Mouse (Mus musculus) erythroblast, embryonic 14.5 days (primary cell): ENCODE measurements around the gene Mptx2. TPM values are rescaled to one million over a fixed set of nuclear protein-coding genes. Genes with fewer than 3 reads are reported as not detected.
"Not testable (repeated sequence)": the region's sequence is repeated elsewhere in the genome, so short reads cannot be mapped to it uniquely, and the experiment has no call there.

ENCODE experiments used
- H3K27me3 ChIP-seq: 2 replicates; pipeline ENCODE4 v1.6.1; 2012; ENCODE audit warnings: inconsistent platforms; ENCODE audit not compliant: control insufficient read depth
- H3K36me3 ChIP-seq: 2 replicates; pipeline ENCODE4 v1.6.1; 2012; ENCODE audit warnings: mild to moderate bottlenecking, inconsistent platforms; ENCODE audit not compliant: control insufficient read depth
- H3K4me1 ChIP-seq: 2 replicates; pipeline ENCODE4 v1.6.1; 2012; ENCODE audit warnings: inconsistent platforms; ENCODE audit not compliant: control insufficient read depth
- H3K4me3 ChIP-seq: replicated peaks from 2 replicates; pipeline ENCODE3; 2012; ENCODE audit warnings: moderate library complexity, mild to moderate bottlenecking, inconsistent platforms
- H3K9me3 ChIP-seq: 2 replicates; pipeline ENCODE4 v1.6.1; 2012; ENCODE audit warnings: low read length, inconsistent platforms, mixed read lengths; ENCODE audit not compliant: control insufficient read depth
- GATA1 ChIP-seq: IDR thresholded peaks from 2 replicates; pipeline ENCODE4 v1.6.1; 2012; ENCODE audit warnings: low read length, inconsistent platforms, mixed read lengths
- TAL1 ChIP-seq: IDR thresholded peaks from 3 replicates; pipeline ENCODE4 v1.6.1; 2012; ENCODE audit warnings: low read length, inconsistent platforms, mixed read lengths
- polyA plus RNA-seq: library from polyadenylated mRNA; stranded (reverse); fragments of >175 nt; gene quantifications from 2 replicates; pipeline ENCODE4 v1.2.3, GENCODE M21; 2012

Mptx2 gene
- not detected in 2 replicates for polyA plus RNA-seq

DNA sequence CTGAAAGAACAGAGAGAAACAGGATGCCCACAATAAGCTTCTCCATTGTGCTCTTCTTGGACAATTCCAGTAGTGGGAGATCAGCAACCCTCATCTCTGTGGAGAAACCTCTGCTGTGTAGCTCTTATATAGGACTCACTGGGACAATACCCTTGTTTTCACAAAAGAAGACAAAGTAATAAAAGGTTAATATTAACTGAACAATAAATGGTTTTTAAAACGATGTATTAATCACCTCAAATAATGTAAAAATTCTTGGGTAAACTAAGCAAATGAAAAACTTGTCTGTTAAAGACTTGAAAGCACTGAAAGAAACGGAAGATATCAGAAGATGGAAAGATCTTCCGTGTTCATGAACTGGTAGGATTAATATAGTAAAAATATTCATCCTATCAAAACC lies at the start of gene Mptx2:
Gene Mptx2 (minus strand): TSS at position 101 of the 400 bp plus-strand sequence.
- no peak for TF ChIP-seq GATA1
- no peaks in the 10 kb centered on the region for H3K9me3 ChIP-seq
- no peaks in the 10 kb centered on the region for H3K27me3 ChIP-seq
- no peak within 1 kb of the TSS for H3K4me3 ChIP-seq
- no peaks in the 10 kb centered on the region for H3K4me1 ChIP-seq
- no peaks in the 10 kb centered on the region for H3K36me3 ChIP-seq

DNA sequence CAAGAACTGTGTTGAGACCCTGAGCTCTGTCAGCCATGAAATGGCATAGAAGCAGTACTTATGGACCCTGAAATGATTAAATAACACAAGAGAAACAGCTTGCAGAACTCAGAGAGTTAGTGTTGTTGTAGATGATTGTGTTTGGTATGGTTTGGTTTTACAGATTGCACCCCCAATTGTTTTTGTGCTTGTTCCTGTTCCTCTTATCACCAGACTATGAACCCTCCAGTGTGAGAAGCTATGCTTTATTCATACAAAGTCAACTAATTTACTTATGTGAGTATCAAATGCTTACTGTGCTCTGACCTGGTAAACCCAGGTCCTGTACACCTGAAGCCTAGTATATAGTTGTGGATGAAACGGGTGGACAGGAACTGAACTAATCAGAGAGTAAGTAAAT lies 49.0 kb upstream of the Mptx2 start:
- Histone ChIP-seq H3K36me3 (peaks cover 64% of the 10 kb centered on the region), H3K4me3 (peak overlapping the region; percentile 28), H3K9me3 (no peaks in the 10 kb centered on the region), H3K4me1 (peaks cover 95% of the 10 kb centered on the region), H3K27me3 (no peaks in the 10 kb centered on the region)
- no peak for TF ChIP-seq TAL1
- TF ChIP-seq GATA1 = no peak

DNA sequence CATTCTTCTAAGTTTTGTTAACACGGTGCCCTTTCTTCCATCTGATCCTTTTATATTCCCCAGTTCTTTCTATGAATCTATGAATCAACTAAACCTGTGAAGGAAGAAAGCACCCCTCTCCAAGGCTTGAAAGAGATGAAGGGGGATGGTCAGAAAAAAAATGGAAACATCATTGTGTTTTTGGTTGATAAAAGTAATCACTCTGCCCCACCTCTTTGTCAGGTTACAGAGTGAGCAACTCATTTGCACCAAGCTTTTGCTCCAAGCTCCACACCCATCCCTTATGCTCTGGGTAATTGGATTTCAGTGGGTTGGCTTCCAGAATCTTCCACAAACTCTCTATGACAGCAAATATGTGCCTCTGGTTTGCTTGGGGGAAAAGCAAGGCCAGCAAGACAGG lies 47.8 kb upstream of the Mptx2 start:
- TF ChIP-seq GATA1 (0 out of 2 replicates have a peak, but pooled peaks have one; percentile 2), TAL1 (no peak; the same call in 2 of the 3 replicates)
- H3K4me1 ChIP-seq = peaks cover 84% of the 10 kb centered on the region
- H3K4me3 ChIP-seq = peak overlapping the region; percentile 32
- no peaks in the 10 kb centered on the region for H3K27me3 ChIP-seq
- no peaks in the 10 kb centered on the region for H3K9me3 ChIP-seq
- H3K36me3 ChIP-seq = peaks cover 52% of the 10 kb centered on the region

- peaks cover 80% of the 10 kb centered on the region for H3K4me1 ChIP-seq
- H3K36me3 ChIP-seq = peaks cover 48% of the 10 kb centered on the region
- H3K27me3 ChIP-seq = no peaks in the 10 kb centered on the region
- H3K9me3 ChIP-seq = no peaks in the 10 kb centered on the region
- no peak for TF ChIP-seq TAL1
- no peak for TF ChIP-seq GATA1
- H3K4me3 ChIP-seq = no peak overlapping the region
Observed at GRCm38 (mm10) chr1:173324961-173325360, 47.4 kb upstream of the Mptx2 start.

DNA sequence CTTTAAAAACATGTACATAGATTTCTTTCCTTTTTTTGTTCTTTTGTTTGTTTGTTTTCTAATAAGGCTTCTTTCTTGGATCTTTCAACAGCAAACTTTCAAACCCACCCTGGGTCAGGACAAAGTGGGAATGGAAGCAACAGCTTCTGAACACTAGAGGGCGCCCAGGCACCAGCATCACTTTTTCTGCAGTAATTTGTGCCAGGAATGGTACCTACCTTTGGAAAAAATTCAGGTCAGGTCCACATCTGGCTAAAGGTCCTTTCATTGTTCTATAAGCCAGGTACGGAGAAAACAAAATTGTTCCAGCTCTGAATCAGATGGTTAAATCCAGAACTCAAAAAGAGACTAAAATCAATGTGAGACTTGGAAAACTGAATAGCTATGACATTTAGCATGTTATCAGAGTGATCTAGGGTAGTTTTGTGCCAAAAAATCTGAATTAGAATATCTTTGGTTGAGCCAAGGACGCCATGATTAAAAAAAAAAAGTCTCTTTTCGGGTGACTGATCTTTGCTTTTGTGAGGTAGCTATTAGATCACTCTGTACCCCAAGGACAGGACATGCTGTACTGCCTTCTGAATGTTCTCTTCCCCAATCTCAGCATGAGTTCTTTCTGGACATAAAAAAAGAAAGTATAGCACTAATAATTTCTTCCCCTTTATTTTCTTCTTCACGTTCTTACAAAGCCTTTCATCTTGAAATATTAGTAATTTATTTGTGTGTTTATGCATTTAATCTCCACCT lies 46.4 kb upstream of the Mptx2 start:
- Histone ChIP-seq H3K9me3 (no peaks in the 10 kb centered on the region), H3K27me3 (no peaks in the 10 kb centered on the region), H3K4me3 (no peak overlapping the region), H3K4me1 (peaks cover 71% of the 10 kb centered on the region), H3K36me3 (peaks cover 38% of the 10 kb centered on the region)
- TF ChIP-seq TAL1 (no peak), GATA1 (no peak)

GRCm38 (mm10) chr1:173322249-173322627 lies 44.7 kb upstream of the Mptx2 start:
- TF ChIP-seq TAL1 (no peak), GATA1 (no peak)
- no peak overlapping the region for H3K4me3 ChIP-seq
- H3K9me3 ChIP-seq = no peaks in the 10 kb centered on the region
- peaks cover 21% of the 10 kb centered on the region for H3K36me3 ChIP-seq
- peaks cover 61% of the 10 kb centered on the region for H3K4me1 ChIP-seq
- H3K27me3 ChIP-seq = no peaks in the 10 kb centered on the region

GRCm38 (mm10) chr1:173321593-173322248 lies 44.1 kb upstream of the Mptx2 start:
- H3K9me3 ChIP-seq = no peaks in the 10 kb centered on the region
- H3K4me3 ChIP-seq = no peak overlapping the region
- H3K4me1 ChIP-seq = peaks cover 57% of the 10 kb centered on the region
- no peak for TF ChIP-seq GATA1
- TF ChIP-seq TAL1 = no peak
- peaks cover 15% of the 10 kb centered on the region for H3K36me3 ChIP-seq
- H3K27me3 ChIP-seq = no peaks in the 10 kb centered on the region

GRCm38 (mm10) chr1:173317925-173318477 lies 40.4 kb upstream of the Mptx2 start:
- no peaks in the 10 kb centered on the region for H3K9me3 ChIP-seq
- peaks cover 24% of the 10 kb centered on the region for H3K4me1 ChIP-seq
- no peak overlapping the region for H3K4me3 ChIP-seq
- no peak for TF ChIP-seq GATA1
- TF ChIP-seq TAL1 = no peak
- H3K36me3 ChIP-seq = no peaks in the 10 kb centered on the region
- no peaks in the 10 kb centered on the region for H3K27me3 ChIP-seq

DNA sequence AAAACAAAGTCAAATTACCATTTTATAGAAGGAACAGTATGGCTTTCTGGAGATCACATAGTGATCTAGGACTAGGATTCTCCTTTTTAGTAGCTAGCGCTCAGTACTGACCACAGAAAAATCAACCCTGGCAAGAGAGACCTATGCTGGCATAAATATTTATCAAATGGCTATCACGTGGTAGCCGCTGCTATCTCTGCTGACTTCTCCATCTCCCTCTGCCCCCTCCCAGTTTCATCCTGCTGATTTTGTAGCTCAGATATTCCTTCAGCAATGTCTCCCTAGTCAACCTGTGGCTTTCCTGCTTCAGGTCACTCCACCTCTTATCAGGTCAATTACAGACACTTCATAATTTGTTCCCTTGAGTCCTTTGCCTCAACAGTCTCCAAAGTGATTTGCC lies 38.1 kb upstream of the Mptx2 start:
- Histone ChIP-seq H3K9me3 (no peaks in the 10 kb centered on the region), H3K4me3 (no peak overlapping the region), H3K27me3 (no peaks in the 10 kb centered on the region), H3K4me1 (peaks cover 10% of the 10 kb centered on the region), H3K36me3 (no peaks in the 10 kb centered on the region)
- TF ChIP-seq GATA1 (no peak), TAL1 (no peak)

DNA sequence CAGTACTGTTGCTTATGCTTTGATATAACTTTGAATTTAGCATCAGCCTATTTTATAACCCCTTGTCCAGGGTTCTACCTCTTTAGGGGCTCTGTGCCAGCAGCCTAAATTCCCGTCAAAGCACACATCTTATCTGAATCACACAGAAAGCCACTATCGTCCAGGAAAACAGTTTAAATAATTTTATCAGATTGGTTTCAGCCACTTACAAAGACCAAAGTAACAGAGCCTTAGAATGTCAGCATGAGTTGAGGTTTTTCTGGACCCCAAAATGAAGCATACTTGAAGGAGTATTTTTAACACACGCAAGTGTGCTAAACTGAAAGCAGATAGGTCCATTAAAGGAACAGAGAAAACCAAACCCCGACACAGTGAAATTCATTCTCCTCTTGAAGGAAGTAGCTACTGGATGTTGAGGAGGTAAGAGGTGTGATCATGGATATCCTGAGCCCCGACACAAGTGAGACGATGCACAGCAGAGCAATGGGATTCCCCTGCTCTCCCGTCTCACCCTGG lies 36.0 kb upstream of the Mptx2 start:
- H3K36me3 ChIP-seq, H3K4me1 ChIP-seq, H3K4me3 ChIP-seq, H3K27me3 ChIP-seq, H3K9me3 ChIP-seq: not testable (repeated sequence)

GRCm38 (mm10) chr1:173302795-173303194 lies 25.2 kb upstream of the Mptx2 start:
- not testable (repeated sequence) for H3K9me3 ChIP-seq, H3K27me3 ChIP-seq, H3K36me3 ChIP-seq, H3K4me1 ChIP-seq, H3K4me3 ChIP-seq
